Mouse (Mus musculus): ENCODE results near the gene Nus1.

Nus1 gene

GRCm38 (mm10) chr10:52417998-52418860, 882 bp downstream of the Nus1 start:
- no peak for DNase-seq

GRCm38 (mm10) chr10:52418931-52419330, 1.6 kb downstream of the Nus1 start:
- no peak for DNase-seq

- DNase-seq, result no peak
Observed at GRCm38 (mm10) chr10:52419402-52419801, 2.1 kb downstream of the Nus1 start.

- no peak for DNase-seq
Observed at GRCm38 (mm10) chr10:52420526-52420925, 3.2 kb downstream of the Nus1 start.

GRCm38 (mm10) chr10:52421716-52422115, 4.4 kb downstream of the Nus1 start:
- DNase-seq, result no peak

- no peak for DNase-seq
Observed at GRCm38 (mm10) chr10:52423097-52423496, 5.8 kb downstream of the Nus1 start.

GRCm38 (mm10) chr10:52426314-52426980, 9.1 kb downstream of the Nus1 start:
- DNase-seq, result no peak

GRCm38 (mm10) chr10:52427634-52428415, 10.5 kb downstream of the Nus1 start:
- DNase-seq, result no peak

GRCm38 (mm10) chr10:52430953-52431352, 13.6 kb downstream of the Nus1 start:
- DNase-seq, result no peak

- DNase-seq, result no peak
Observed at GRCm38 (mm10) chr10:52434836-52435235, 17.5 kb downstream of the Nus1 start.

- no peak for DNase-seq
Observed at GRCm38 (mm10) chr10:52460614-52461013, 43.3 kb downstream of the Nus1 start.

- DNase-seq, result no peak
Observed at GRCm38 (mm10) chr10:52463941-52464739, 46.8 kb downstream of the Nus1 start.

GRCm38 (mm10) chr10:52471520-52471919, 54.2 kb downstream of the Nus1 start:
- DNase-seq, result no peak

Data from liver (tissue).